Mouse (Mus musculus) kidney, postnatal 25 days (tissue): Measurements from ENCODE around the gene Chrne.
A peak's percentile ranks its signal among the peaks of the same experiment; 100 is the strongest.

Experiments
- DNase-seq, 2 experiments: peaks; one replicate each; pipeline ENCODE4 v3.0.0; 2021; ENCODE audit warnings: mixed read lengths in 2 of 2

Chrne gene

GRCm38 (mm10) chr11:70623053-70623742 lies 4.2 kb upstream of the Chrne start:
- DNase-seq = peak in 1 of 2 experiments; percentile 31

- DNase-seq = no peak
These were observed 3.2 kb upstream of the Chrne start for GRCm38 (mm10) chr11:70621972-70622814.

DNA sequence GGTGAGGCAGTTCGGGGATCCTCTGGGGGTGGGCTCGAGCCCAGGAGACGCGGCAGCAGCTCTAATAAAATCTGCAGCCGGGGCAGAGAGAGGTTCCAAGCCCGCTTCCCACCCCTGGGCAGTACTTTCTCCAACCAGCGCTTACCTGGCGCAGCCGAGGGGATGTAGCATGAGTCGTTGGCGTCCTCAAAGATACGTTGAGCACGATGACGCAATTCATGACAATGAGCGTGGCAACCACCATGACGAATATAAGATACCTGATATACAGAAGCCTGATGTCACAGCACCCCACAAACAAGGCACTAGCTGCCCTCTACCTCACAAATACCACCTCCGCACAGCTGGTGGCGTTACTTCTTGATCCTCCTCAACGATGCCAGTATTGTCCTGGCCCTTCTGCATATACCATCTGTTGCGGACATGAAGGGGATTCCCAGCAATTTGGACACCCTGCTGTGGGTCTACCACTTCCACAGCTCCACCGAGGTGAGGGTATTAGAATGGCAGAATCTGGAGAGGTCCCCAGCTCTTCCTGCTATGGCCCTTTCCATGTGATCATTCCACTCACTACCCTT lies 3.4 kb downstream of the Chrne start, which contains the start of gene 4930544D05Rik:
TSS of gene 4930544D05Rik (plus strand) at position 333 of the 578 bp plus-strand sequence.
- no peak for DNase-seq

DNA sequence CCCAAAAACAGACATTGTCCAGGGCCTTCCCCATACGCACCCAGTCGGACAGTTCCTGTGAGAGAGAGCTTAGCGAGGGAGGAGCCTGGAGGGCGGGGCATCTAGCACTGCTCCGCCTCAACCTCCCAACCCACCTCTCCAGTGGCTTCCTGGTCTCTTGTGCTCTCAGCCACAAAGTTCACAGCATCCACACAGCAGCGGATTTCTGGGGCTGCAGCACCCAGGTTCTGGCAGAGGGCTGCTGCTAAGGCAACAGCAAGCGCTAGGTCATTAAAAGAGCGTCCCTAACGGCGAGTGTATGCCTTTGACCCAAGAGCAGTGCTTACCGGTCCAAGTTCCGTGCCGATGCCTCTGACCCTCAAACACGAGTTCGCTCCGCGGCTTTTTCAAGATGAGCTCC lies 3.9 kb downstream of the Chrne start:
- DNase-seq = peak; percentile 79 to 84

- DNase-seq = peak; percentile 31 to 57
These were observed 6.5 kb downstream of the Chrne start for GRCm38 (mm10) chr11:70612505-70612904.

DNA sequence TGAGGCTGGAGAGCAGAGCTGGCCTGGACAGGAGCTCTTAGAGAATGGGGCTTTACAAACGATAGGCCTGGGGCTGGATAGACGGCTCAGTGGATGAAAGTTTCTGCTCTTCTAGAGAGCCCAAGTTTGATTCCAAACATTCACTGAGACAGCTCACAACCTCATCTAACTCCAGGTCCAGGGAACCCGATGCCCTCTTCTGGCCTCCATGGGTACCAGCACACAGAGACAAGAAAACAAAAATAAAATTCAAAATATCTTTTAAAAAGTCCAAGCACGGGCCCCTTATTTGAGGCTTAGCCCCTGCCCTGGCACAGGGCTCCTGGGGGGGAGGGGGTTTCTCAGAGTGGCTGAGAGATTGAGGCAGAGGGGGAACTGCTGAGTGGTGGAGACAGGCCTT lies 8.3 kb downstream of the Chrne start:
- DNase-seq = no peak

DNA sequence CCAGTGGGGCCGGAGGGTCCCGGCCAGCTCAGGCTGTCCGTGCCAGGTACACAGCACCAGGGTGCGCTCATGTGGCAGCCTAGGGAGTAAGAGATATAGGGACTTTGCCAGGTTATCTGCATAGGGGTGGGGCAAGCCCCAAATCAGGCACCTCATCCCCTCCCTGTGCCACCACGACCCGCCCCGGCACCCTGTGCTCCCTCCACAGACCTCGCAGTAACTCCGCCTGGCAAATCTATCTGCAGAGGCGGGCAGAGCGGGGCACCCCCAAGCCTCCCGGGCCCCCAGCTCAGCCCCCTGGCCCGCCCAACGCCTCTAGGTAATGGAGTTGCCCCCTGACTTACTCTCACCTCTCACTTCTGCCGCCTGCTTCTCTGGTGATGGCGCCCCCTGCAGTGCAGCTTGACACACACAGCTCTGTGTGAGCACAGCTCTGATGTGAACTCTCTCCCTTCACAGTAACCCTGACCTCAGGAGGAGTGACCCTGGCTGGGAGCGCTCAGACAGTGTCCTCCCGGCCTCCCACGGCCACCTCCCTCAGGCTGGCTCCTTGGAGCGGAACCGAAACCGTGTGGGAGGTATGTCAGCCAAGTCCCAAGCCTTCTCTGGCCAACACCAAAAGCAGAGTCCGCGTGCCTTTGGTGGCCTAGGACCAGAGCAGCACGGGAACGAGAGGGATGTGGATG lies 10.5 kb downstream of the Chrne start:
- DNase-seq = peak; percentile 67 to 87

DNA sequence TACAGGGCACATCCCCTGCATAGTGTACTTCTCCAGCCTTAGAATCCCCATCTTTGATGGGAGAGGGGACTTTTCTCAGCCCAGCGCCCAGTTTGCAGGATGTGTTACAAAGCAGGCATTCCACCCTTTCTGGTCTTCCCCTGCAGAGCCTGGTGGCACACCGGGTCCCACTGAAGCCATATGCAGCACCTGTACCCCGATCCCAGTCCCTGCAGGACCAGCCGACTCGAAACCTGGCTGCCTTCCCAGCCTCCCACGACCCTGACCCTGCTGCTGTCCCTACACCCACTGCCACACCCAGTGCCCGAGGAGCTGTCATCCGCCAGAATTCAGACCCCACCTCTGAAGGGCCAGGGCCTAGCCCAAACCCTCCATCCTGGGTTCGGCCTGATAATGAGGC lies 11.4 kb downstream of the Chrne start:
- DNase-seq = no peak

- no peak for DNase-seq
These were observed 12.3 kb downstream of the Chrne start for GRCm38 (mm10) chr11:70606717-70607116.

GRCm38 (mm10) chr11:70605024-70605566 lies 13.9 kb downstream of the Chrne start:
- peak; percentile 80 to 87 for DNase-seq

GRCm38 (mm10) chr11:70598451-70598953 lies 20.5 kb downstream of the Chrne start:
- DNase-seq = no peak

DNA sequence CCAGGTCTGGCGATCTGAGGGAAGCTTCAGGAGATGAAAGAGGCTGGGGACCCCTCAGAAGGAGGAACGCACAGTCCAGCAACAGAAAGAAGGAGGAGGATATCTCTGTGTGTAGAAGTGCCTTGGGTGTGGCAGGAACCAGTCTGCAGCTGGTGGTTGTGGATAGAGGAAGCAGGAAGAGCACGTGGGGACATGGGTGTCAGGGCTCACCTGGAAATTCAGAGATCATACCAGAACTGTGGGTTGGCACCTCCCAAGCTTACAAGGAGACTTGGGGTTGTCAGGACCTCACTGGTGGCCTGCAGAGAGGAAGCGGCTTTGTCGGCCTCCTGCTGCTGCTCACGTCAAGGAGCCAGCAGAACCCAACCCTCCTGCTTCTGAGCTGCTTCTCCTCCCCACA lies 21.7 kb downstream of the Chrne start:
- no peak for DNase-seq

DNA sequence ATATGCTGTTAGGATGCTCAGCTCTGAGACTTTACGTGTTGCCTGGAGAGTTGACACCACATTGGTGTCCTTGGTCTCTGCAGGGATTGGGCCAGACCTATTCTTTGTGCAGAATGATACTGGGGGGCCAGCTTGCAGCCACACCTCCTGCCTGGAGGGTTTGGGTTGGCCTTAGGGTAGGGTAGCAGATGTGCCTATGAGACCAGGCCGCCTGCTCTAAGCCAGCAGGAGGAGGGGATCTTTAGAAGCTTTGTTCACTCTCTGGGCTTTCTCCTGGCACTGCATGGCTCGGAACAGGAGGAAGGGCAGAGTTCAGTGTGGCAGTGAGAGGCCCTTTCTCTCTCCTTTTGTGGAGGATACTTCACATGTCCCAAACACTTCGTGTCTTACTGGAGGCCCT lies 22.9 kb downstream of the Chrne start:
- no peak for DNase-seq

GRCm38 (mm10) chr11:70595638-70596037 lies 23.4 kb downstream of the Chrne start:
- peak; percentile 16 to 54 for DNase-seq

GRCm38 (mm10) chr11:70594253-70594989 lies 24.6 kb downstream of the Chrne start:
- DNase-seq = peak; percentile 51 to 74

GRCm38 (mm10) chr11:70591733-70592132 lies 27.3 kb downstream of the Chrne start:
- no peak for DNase-seq

- DNase-seq = no peak
These were observed 32.1 kb downstream of the Chrne start for GRCm38 (mm10) chr11:70586954-70587353.

DNA sequence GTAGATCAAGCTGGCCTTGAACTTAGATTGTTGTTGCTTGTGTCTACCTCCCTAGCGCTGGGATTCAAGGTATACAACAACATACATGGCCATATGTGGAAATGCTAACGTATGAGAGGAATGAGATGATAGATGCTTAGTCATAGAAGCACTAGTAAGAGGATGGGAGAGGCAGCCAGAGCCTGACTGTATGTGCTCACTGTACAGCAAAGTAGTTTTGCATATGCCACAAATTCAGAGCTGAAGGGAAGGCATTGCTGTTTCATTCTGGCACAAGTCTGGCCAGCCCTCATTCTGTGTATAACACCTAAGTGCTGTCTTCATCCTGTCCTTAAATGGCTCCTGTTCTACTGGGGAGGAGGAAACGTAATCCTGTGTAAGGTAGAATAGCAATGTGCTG lies 32.8 kb downstream of the Chrne start:
- DNase-seq = no peak

- DNase-seq = peak; percentile 80 to 93
These were observed 33.6 kb downstream of the Chrne start for GRCm38 (mm10) chr11:70585457-70585856.

DNA sequence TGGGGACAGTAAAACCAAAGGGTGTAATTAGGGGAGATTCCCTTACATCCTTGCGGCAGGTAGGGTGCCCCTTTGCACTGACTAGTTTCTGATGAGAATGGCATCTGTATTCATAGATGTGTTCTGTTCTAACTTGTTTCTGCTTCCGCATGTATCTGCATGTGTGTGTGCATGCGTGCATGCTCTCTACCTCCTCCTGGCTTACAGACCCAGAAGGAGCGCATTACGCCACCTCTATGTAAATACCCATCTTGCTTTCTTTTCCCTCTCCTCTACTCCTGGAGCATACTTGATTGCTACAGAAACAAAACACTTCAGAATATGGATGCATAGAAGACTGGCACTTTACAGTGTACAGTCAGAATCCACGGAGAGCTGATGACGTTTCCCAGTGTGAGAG lies 35.2 kb downstream of the Chrne start:
- DNase-seq = no peak

GRCm38 (mm10) chr11:70583022-70583714 lies 35.8 kb downstream of the Chrne start:
- DNase-seq = no peak
